Mouse (Mus musculus) kidney, postnatal 10 days (tissue): Measurements from ENCODE around the gene Top1.
A peak's percentile ranks its signal among the peaks of the same experiment; 100 is the strongest.
"Not testable (repeated sequence)": the region's sequence is repeated elsewhere in the genome, so short reads cannot be mapped to it uniquely, and the experiment has no call there.

Source experiments
- DNase-seq: peaks from one replicate; pipeline ENCODE4 v3.0.0; 2021; ENCODE audit warnings: mixed read lengths

Gene Top1

DNA sequence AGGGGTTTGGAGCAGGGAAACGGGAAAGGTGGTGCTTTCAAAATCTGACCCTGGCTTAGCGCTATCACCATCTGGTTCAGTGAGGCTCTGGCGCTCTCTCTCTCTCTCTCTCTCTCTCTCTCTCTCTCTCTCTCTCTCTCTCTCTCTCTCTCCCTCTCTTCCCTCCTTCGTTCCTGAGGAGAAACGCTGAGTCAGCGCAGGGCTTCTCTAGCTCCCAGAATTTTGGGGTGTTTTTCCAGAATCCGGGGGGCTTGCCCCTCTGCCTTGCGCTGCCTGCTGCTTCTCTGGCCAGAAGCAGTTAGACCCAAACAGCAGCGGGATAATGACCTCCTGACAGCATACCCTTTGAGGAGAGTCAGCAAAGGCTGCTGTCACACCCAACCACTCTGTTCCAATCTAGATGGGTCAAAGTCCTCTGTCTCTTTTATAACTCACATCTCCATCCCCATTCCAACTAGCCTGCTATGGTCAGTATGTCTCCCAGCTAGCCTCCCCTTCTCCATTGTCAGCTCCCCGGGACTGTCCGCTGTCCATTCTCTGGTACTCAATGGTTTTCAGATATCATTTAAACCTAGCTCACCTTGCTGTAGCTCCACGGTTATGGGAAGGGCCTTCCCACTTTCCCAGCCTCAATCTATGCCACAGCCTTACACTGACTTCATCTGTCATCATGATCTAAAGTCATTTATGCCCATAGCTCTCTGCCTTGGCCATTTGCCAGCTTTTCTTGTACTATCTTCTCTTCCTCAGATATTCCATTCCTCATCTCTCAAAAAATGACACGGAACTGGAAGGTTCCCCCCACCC lies 5.6 kb upstream of the Top1 start:
- no peak for DNase-seq

DNA sequence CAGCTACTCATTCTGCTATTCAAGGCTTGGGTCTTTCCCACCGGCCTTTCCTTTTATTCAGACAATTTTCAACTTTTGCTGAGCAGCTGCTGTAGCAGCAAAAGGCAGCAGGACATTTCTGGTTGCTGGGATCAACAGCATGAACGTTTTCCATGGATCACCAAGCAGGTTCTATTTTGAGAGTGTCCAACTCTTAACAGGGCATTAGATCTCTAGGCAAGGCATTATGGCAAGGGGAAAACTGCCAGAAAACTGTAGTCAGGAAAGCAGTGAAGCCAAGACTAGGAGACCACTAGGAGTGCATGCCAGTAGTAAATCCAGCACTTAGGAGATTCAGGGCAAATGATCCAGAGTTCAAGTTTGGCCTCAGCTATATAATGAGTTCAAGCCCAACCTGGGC lies 4.5 kb upstream of the Top1 start:
- DNase-seq, result no peak

DNA sequence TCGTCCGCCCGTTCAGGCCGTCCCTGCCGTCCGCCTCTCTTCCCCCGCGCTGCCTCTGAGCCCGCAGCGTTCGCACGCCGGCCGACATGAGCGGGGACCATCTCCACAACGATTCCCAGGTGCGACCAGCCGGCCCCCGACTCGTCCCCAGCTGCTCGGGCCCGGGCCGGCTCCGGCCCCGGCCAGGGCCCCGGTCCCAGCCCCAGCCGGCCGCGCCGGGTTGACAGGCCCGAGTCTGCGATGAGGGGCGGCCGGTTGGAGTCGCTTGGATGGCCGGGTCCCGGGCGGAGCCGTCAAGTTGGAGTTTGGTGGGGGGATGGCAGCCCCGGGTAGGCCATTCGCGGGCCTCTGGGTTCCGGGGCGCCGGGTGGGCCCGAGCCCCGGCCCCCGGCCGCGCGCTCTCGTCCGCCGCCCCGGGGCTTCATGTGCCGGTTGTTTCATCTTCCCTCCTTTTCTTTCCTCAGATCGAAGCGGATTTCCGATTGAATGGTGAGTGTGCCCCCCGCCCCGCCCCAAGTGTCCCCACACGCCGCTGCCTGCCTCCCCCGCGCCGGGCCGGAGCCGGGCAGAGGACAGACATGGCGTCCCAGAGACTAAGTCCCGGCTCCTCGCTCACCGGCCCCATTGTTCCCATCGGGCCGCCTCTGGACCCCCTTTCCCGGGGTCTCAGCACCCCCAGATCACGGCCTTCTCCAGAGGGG lies 606 bp downstream of the Top1 start:
- DNase-seq, result peak; percentile 77

DNA sequence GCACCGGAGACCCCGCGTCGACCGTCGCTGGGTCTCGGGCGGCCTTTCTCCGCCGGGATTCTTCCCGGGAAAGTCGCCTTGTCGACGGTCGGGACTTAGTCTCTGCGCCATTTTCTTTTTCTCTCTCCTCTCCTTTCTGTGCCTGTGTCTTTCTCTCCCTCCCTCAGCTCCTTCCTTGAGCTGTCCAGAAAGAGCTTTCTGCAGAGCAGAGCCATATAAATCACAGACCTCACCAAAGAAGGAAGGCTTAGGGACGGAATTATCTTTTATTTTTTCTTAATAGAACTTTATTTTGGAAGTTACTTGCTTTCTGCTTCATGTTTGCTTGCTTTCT lies 1.1 kb downstream of the Top1 start:
- no peak for DNase-seq

DNA sequence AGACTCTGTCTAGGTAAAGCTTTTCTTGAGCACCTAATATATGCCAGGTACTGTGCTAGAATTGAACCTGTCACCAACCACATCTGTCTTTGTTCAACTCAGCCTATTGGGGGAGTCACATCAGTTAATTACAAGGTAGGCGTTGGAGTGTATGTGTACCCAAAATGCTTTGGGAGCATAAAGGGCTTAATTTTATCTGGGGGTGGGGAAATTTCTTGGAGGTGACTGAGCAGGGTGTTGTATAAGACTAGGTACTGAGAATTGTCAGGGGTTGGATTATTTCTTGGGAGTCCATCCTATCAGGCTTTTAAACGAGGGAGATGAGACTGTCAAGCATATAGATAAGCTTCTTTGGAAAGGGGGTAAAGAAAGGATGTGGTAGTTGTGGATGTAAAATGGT lies 2.4 kb downstream of the Top1 start:
- no peak for DNase-seq

DNA sequence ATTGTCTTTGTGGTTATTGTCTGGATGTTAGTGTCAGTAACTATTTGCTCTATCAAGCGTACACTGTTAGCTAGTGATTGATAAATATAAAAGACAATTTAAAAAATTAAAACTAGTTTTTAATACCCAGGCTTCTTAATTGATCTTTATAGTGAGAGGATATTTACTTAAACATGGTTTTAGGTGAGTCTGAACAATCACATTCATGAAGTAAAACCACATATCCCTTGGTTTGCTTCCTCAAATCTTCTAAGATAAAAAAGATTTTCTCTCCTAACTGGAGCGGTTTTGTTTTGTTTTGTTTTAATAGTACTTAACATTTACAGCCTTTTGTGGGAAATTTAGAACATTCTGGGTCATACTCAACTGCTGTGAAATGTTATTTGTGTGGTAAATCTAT lies 3.4 kb downstream of the Top1 start:
- no peak for DNase-seq

DNA sequence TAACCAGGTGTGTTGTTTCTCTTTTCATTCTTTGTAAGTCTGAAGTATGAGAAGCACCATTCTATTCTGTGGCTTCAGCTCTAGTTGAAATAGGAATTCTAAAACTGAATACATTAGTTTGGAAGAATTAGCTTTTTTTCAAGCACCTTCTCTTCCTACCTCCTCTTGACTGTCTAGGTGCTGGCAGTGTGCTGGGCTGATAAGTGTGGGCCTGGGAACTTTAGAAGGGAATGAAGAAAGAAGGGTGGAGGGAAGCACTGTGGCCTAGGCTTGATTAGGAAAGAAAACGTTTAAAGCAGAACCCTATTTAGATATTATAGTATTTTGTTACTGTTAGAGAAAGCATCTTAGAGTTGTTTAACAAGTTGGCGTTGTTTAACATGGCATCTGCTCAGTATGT lies 5.5 kb downstream of the Top1 start:
- no peak for DNase-seq

DNA sequence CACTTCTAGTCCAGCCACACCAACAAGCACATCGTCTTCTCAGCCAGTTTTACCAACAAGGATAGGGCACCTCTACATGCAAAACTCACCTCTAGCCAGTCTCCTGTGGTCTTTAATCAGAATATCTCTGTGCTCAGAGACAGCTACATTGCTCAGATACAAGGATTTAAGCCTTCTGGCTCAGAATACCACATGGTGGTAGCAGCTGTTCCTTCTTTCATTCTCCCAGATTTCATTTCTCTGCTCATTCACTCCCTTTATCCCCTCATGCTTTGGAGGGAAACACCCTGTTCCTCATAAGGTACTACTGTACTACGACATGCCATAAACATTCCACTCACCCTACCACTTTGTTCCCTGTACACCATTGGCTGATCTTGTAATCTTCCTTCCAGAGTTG lies 7.5 kb downstream of the Top1 start:
- no peak for DNase-seq

DNA sequence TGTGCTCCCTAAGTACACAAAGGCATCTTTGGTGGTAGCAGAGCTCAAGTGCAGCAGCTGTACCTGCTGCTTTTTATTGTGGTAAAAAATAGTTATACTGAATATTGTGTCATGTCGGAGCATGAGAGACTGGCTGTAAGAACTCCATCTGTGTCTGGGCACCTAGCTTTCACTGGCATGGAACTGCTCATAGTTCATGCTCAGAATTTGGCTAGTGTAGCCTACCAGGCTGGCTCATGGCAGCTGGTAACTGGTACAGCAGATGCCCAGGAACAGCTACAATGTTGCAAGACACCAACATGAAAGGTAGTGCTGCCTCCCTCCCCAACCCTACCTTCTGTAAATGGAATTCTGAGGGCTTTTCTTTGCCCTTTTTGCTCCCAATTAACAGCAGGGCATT lies 9.9 kb downstream of the Top1 start:
- DNase-seq, result no peak

DNA sequence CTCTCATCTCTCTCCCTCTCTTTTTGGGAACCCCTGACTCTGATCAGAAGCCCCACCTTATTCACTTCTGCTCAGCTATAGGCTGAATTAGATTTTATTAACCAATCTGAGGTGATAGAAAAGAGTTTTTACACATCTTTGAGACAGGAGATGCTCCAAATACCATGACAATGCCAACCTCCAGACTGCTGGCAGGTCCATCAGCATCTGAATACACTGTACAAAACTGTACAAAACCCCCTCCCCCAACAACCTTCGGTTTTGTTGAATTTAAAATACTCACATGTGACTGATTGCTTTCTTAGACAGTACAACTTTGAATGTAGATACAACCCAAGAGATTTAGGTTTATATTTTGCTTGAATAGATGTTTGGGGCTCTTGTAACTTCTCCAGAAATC lies 10.5 kb downstream of the Top1 start:
- no peak for DNase-seq

DNA sequence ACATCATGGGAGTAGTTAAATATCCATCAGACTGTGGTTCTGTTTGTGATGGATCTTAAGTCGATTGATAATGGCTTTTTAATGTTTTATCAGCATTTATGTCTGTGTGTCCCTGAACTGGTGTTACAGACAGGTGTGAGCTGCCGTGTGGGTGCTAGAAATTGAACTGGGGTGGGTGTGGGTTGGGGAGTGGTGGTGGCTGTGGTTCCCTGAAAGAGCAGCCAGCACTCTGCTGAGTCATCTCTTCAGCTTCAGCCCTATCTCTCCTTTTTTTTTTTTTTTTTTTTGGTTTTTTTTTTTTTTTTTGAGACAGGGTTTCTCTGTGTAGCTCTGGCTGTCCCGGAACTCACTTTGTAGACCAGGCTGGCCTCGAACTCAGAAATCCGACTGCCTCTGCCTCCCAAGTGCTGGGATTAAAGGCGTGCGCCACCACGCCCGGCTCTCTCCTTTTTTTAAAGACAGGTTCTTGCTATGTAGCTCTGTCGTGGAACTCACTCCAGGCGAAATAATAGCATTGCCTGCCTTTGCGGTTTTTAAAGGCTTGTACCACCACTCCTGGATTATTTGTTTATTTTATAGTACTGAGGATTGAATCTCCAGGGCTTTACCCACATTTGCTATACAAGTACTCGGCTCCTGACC lies 12.2 kb downstream of the Top1 start:
- DNase-seq, result no peak

DNA sequence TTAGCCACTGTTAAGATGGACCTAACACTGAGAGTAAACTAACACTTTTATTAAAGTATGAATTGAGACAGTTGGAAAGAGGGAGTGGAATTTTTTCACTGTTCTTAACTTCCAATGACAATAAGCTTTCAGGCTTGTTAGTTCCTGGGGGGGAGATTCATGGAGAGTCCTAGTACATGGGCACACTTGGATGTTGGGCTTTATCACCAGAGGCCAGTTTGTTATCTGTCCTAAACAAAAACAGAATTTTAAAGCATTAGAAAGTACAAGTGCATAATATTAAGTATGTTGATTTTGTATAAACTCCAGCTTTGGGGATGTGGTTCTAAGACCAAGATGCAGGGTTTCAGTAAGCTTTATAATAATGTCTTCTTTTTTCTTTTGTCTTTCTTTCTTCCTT lies 13.1 kb downstream of the Top1 start:
- no peak for DNase-seq

DNA sequence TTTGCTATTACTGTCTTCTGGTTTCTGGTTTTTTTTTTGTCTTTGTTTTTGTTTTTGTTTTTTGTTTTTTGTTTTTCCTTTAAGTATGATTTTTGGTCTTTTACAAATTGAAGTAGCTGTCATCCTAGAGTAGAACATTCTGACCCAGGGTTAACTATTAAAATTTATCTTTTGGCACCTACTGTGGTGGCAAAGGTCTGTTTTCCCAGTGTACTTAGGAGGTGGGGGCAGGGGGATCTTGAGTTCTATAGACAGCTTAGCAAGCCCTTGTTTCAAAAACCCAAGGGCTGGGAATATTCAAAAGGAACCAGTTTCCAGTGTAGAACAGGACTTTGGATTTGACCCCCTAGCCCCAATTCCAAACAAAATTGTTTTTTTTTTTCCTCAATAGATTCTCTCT lies 18.7 kb downstream of the Top1 start:
- DNase-seq, result no peak

DNA sequence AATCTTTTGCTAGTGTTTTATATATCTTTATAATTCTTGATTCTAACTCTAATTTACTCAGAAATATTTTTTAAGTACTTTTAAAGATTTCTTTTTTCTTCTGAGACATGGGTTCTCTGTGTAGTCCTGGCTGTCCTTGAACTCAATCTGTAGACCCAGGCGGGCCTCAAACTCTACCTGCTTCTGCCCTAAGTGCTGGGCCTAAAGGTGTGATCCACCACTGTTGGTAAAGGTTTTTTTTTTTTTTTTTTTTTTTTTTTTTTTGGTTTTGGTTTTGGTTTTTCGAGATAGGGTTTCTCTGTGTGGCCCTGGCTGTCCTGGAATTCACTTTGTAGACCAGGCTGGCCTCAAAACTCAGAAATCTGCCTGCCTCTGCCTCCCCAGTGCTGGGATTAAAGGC lies 19.3 kb downstream of the Top1 start:
- DNase-seq, result not testable (repeated sequence)

DNA sequence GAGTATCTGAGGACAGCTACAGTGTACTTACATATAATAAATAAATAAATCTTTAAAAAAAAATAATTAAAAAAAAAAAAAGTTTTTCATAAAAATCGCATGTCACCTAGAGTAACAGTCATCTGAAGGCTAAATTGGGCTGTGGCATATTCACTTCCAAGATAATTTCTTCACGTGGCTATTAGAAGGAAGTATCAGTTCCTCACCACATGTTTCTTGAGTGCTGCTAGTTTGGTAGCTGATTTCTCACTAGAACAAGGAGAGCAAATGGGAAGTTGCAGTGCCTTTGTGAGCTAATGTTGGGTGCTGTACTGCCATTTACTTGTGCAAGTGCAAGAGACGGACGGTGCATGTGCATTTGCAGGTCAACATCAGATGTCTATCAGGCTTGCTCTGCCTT lies 21.6 kb downstream of the Top1 start:
- DNase-seq, result no peak

DNA sequence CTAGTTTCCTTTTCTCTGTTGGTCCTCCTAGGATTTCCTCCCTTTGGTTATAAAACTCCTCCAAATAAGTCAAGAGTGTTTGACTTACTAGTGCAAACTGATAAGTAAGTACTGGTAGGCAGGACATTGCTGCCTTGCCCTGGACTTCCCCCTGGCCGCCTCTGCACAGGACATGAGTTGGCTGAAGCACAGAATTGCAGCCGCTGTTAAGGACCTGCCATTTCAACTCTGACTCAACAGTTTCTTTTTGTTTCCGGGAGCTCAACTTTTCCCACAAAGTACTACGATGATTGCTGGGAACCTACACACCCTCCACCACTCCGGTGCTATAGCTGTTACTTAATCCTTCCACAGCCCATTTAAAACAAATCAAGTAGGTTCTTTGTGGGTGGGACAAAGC lies 54.6 kb downstream of the Top1 start:
- peak; percentile 56 for DNase-seq

DNA sequence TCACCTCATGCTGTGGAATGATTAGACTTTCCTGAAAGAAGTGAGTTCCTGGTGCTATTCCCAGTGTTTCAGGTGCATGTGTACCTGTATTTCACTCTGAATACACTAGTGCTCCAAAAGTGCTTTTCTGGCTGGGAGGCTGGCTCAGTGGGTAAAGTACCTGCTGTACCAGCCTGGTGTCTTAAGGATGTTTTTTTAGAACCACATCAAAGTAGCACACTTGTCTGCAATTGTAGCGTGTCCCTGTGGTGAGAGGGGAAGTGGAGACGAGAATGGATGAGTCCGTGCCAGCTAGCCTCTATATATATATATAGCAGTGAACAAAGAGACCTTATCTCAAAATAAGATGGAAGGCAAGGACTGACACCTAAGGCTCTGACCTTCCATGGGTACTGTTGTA lies 55.9 kb downstream of the Top1 start:
- DNase-seq, result no peak

DNA sequence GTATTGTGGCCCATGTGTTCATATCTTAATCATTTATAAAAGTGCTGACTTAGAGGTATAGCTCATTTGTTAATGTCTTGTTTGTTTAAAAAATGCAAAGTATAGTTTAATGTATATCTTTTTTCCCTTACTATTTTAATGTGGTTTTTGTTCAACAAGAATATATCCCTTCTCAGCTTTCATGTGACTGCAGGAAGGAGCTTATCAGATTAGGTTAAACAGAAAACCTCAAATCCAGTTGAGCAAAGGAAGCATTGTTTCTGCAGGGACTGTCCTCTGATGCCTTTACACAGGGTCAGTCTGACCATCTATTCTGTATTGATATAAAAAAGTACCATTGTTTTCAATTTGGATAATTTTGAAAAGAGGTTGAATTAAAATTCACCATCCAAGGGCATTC lies 57.1 kb downstream of the Top1 start:
- no peak for DNase-seq

DNA sequence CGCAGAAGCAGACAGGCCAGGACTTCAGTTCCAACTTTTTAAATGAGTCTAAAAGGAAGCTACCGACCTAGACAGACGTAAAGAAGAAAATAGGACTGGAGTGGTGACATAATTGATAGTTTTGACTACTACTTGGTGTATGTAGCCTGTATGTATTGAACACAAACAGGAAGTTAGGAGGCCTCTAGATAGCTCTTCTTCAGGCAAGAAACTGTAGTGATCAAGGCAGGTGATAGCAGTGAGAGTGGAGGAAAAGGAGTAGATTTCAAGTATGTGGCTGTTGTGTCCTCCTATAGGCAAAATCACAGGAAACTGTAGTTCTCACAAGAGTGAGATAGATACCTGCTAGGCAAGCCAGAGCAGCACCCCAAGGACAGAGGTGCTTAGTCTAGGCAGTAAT lies 62.0 kb downstream of the Top1 start:
- no peak for DNase-seq

DNA sequence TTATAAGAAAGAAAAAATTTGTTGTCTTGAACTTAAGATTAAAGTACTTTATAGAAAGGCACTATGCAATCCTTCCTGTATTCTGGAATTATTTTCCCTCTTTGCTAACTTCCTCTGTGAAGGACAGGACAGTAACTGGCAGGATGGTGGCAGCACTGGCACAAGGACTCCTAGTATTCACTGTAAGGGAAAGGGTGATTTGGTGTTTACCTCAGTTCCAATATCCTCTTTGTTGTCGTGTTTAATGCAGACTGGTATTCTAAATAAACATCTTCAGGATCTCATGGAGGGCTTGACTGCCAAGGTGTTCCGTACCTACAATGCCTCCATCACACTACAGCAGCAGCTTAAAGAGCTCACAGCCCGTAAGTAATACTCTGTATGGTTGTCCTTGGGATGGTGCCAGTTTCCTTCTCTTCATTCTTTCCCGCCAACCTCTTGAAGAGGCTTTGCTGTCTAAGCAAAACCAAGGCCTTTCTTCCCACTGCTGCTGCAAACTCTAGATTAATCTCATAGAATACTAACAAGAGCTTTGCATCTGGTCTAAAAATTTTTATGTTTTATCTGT lies 69.9 kb downstream of the Top1 start:
- DNase-seq, result no peak

DNA sequence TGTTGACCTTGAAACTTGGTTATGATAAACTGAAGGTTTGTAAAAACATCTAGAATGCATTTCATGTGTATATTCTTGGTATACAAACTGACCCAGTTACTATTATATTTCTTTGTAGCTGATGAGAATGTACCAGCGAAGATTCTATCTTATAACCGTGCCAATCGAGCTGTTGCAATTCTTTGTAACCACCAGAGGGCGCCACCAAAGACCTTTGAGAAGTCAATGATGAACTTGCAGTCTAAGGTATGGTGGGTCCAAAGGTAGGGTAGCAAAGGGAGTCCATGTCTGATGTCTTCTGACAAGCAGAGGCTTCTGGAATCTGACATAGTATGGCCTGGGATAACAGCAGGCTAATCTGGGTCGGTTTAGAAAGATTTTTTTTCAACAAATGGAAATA lies 71.6 kb downstream of the Top1 start:
- DNase-seq, result peak; percentile 68

DNA sequence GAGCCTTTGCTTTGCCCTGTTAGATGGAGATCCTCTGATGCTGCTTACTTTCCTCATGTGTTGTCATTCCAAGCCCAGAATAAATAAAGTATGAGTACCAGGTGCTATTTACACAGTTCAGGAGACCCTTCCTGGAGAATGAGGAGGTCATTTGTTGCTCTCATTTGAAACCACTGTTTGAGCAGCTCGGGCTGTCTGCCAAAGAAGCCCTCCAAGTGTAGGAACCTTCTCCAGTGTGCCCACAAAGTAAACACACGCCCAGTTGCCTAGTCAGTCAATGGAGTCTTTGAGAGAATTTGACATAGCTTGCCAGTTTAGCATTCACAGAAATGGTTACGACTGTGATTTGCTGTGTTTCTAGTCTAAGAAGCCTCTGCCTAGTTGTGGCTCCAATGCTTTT lies 73.1 kb downstream of the Top1 start:
- DNase-seq, result no peak

DNA sequence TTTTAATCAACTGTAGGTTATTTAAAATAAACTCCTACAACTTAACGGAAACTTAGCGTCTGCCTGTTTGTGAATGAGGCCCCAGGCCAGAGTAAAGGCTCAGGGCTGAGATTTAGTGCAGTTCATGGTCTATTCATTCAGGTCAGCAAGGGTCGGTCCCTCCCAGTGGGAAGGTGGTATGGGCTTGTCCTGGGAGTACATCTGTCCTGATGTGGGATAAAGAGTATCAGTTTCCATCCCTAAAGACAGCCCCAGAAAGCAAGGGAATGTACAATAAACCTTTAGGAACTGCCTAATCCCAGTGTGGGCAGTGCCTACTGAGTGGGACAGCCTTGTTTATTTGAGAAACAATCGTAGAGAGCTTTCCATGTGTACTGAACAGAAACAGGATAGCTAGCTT lies 77.0 kb downstream of the Top1 start:
- DNase-seq, result no peak
